Mouse (Mus musculus) testis, adult 2 months (tissue): ENCODE results near the gene Xbp1. TPM values are rescaled to one million over a fixed set of nuclear protein-coding genes. Genes with fewer than 3 reads are reported as not detected.

ENCODE experiments used
- H3K27ac ChIP-seq: fragments of 200-500 bp; 2 replicates; pipeline ENCODE4 v1.5.1; 2012; ENCODE audit warnings: low read depth, low read length; ENCODE audit not compliant: control insufficient read depth, insufficient read depth
- H3K27me3 ChIP-seq: fragments of 200-500 bp; 2 replicates; pipeline ENCODE4 v1.6.1; 2012; ENCODE audit warnings: mild to moderate bottlenecking, low read length, moderate library complexity; ENCODE audit not compliant: control insufficient read depth, insufficient read depth
- H3K36me3 ChIP-seq: fragments of 200-500 bp; 2 replicates; pipeline ENCODE4 v1.6.1; 2012; ENCODE audit warnings: mild to moderate bottlenecking, low read length; ENCODE audit not compliant: control insufficient read depth, insufficient read depth
- H3K4me1 ChIP-seq: fragments of 200-500 bp; 2 replicates; pipeline ENCODE4 v1.6.1; 2012; ENCODE audit warnings: low read length; ENCODE audit not compliant: control insufficient read depth, insufficient read depth
- H3K4me3 ChIP-seq: fragments of 200-500 bp; 2 replicates; pipeline ENCODE4 v1.5.1; 2012; ENCODE audit warnings: low read depth, mild to moderate bottlenecking, low read length, moderate library complexity, mixed read lengths; ENCODE audit not compliant: control insufficient read depth
- CTCF ChIP-seq: fragments of 200-500 bp; IDR thresholded peaks from 2 replicates; pipeline ENCODE4 v1.5.1; 2012; ENCODE audit warnings: low read depth, mild to moderate bottlenecking, inconsistent platforms, low read length, moderate library complexity; ENCODE audit not compliant: control insufficient read depth, insufficient read depth, insufficient replicate concordance
- POLR2A ChIP-seq: fragments of 200-500 bp; IDR thresholded peaks from 2 replicates; pipeline ENCODE4 v1.6.1; 2012; ENCODE audit warnings: low read depth, mild to moderate bottlenecking, inconsistent platforms, low read length, moderate library complexity; ENCODE audit not compliant: control insufficient read depth
- polyA plus RNA-seq: library from polyadenylated mRNA; depleted of rRNA; stranded (reverse); fragments of >200 nt; gene quantifications from 2 replicates; pipeline ENCODE4 v1.2.3, GENCODE M21; 2012

Xbp1 gene
- polyA plus RNA-seq, 1 experiment, result 9.0 TPM

DNA sequence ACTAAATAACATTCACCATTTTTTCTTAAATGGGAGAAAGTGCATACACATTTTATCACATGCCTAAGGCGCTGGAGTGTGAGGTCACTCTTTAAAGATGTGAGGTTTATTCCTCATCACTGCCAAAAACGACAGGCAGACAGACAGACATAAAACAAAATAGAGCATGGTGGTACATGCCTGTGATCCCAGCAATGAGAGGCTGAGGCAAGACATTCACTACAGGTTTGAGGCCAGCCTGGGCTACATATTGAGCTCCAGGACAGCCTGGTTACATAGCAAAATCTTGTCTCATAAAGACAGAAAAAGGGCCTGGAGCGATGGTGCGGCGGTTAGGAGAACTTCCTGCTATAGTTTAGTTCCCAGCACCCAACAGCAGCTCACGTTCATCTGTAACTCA lies 5.3 kb upstream of the Xbp1 start:
- TF ChIP-seq CTCF, result no peak
- H3K4me3 ChIP-seq, result no peak overlapping the region
- no peaks in the 10 kb centered on the region for H3K4me1 ChIP-seq
- H3K27ac ChIP-seq, result no peak overlapping the region
- H3K27me3 ChIP-seq, result no peaks in the 10 kb centered on the region
- H3K36me3 ChIP-seq, result no peaks in the 10 kb centered on the region

DNA sequence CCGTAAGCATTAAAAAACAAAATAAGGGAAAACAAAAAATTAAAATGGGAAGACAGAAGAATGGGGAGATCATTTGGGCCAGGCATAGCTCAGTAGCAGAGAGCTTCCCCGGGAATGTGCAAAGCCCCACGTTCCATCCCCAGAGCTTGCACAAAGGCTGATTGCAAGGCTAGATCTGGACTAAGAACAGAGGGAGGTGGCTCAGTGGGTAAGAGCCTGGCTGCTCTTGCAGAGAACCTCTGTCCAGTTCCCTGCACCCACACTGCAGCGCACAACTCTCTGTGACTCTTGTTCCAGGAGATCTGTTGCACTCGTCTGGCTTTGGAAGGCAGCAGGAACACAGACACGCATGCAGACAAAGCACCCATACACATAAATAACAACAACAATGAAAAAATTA lies 4.8 kb upstream of the Xbp1 start:
- Histone ChIP-seq H3K4me3 (no peak overlapping the region), H3K36me3 (no peaks in the 10 kb centered on the region), H3K27me3 (no peaks in the 10 kb centered on the region), H3K4me1 (no peaks in the 10 kb centered on the region), H3K27ac (no peak overlapping the region)
- TF ChIP-seq CTCF, result no peak
- TF ChIP-seq POLR2A, result no peak

DNA sequence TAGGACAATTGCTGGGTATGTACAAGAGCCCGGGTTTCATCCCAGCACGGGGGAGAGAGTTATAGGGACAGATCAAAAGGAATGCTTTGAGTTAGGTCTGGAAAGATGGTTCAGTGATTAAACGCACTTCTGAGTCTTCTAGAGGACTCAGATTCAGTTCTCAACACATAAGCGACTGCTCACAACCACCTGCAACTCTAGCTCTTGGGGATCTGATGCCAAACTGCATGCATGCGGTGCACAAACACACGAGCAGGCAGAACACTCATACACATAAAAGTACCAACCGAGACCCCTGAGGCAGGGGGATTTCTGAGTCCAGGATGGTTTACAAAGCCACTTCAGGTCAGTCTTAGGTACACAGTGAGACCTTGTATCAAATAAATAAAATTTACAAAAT lies 4.3 kb upstream of the Xbp1 start:
- no peaks in the 10 kb centered on the region for H3K27me3 ChIP-seq
- no peak overlapping the region for H3K27ac ChIP-seq
- H3K36me3 ChIP-seq, result no peaks in the 10 kb centered on the region
- H3K4me1 ChIP-seq, result no peaks in the 10 kb centered on the region
- TF ChIP-seq CTCF (no peak), POLR2A (no peak)
- H3K4me3 ChIP-seq, result no peak overlapping the region

DNA sequence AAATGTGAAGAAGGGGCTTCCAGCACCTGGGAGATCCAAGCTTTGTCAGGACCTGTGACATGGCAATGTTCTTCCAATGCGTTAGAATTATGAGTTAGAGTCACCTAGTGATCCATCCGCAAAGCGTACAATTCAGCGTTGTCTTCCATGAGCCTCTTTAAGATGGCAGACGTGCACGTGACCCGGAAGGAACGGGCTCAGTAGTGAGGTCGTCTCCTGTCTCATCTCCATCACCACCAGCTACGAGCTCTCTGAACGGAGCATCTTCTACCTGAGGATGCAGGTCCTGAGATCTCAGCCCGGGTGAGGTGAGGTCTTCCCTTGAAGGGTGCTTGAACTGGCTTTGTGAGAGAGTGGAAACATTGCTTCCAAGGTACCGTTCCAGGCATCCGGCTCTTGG lies 3.8 kb upstream of the Xbp1 start:
- peaks cover 2% of the 10 kb centered on the region; the same call in 1 of the 2 replicates for H3K4me1 ChIP-seq
- H3K36me3 ChIP-seq, result no peaks in the 10 kb centered on the region
- TF ChIP-seq CTCF, result no peak
- TF ChIP-seq POLR2A, result no peak
- H3K4me3 ChIP-seq, result peak overlapping the region; percentile 39
- H3K27me3 ChIP-seq, result no peaks in the 10 kb centered on the region
- no peak overlapping the region for H3K27ac ChIP-seq

DNA sequence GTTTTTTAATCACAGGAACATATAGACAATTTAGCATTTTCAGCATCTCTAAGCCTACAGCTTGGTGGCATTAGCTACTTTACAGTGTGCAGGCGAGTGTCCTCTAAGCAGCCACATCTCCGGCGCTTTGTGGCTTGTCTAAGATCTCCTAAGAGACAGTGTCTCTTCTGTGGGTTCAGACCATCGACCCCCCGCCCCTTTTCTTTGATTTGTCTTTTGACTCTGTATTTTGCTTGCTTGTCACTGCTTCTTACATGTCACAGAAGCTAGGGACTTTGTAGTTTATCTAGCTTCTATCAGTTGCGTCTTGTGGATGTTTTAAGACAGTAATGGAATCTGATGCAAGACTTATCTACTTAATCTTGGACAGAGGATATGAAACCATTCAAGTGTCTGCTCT lies 3.1 kb upstream of the Xbp1 start:
- H3K27ac ChIP-seq, result no peak overlapping the region
- no peak overlapping the region for H3K4me3 ChIP-seq
- H3K27me3 ChIP-seq, result no peaks in the 10 kb centered on the region
- no peaks in the 10 kb centered on the region for H3K36me3 ChIP-seq
- peaks cover 4% of the 10 kb centered on the region for H3K4me1 ChIP-seq
- no peak for TF ChIP-seq CTCF
- TF ChIP-seq POLR2A, result no peak

DNA sequence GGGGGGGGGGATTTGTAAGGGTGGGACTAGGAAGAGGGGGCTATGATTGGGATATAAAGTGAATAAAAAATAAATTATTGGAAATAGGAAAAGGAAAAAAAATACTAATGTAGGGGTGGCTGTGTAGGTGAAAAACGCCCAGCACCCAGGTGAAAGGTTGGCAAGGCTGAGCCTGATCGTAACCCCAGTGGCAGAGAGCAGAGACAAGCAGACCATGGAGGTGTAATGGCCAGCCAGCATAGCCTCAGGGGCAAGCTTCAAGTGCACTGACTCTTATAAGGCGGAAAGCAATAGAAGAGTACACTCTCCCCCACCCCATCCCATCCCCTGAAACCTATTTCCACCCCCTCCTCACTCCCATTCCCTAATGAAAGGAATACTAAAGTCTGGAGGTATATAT lies 778 bp upstream of the Xbp1 start:
- no peaks in the 10 kb centered on the region for H3K36me3 ChIP-seq
- no peak for TF ChIP-seq CTCF
- no peak for TF ChIP-seq POLR2A
- no peak overlapping the region for H3K4me3 ChIP-seq
- no peak overlapping the region for H3K27ac ChIP-seq
- H3K27me3 ChIP-seq, result no peaks in the 10 kb centered on the region
- peaks cover 4% of the 10 kb centered on the region for H3K4me1 ChIP-seq

DNA sequence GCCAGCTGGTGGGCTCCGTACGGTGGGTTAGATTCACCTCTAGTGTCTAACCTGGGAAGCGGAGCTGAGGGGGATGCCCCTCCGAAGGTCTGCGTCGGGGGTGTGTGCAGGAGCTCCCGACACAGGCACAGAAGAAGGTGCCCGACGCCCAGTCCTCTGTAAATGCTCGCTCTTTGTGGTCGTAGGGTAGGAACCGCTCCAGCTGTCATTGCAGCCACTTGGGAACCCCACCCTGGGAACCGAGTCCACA lies 732 bp downstream of the Xbp1 start:
- Histone ChIP-seq H3K27ac (peak overlapping the region; percentile 73), H3K4me1 (peaks cover 4% of the 10 kb centered on the region), H3K36me3 (no peaks in the 10 kb centered on the region; the same call in 1 of the 2 replicates), H3K27me3 (no peaks in the 10 kb centered on the region), H3K4me3 (peak overlapping the region; percentile 89)
- no peak for TF ChIP-seq CTCF
- TF ChIP-seq POLR2A, result no peak

DNA sequence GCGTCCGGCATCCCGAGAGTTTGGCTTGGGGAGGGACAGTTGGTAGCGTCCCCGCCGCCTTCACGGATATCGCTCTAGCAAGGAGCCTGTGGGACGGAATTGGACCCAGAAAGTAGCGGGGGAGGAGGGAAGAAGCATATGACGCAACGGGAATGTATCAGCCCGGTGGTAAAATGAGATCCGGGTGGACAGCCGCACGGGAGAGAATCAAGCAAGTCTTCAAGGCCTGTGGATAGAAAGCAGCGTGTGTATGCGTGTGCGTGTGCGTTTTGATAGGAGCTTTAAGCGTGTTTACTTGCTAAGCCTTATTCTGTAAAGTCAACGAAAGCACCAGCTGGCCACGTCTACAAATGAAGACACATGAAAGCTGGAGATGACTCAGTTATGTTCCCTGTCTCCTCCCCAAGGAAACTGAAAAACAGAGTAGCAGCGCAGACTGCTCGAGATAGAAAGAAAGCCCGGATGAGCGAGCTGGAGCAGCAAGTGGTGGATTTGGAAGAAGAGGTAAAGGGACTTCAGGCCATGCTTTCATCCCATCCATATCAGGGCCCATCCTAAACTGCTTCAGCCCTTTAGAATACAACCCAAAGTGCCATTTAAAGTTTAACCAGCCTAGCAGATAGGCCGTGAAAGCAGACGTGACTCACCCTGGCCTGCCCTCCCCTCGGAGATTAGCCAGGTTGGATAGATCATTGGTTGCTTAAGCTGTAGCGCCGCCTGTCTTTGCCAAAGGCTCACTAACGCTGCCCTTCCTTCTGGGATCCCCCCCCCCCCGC lies 1.2 kb downstream of the Xbp1 start:
- Histone ChIP-seq H3K4me1 (peaks cover 4% of the 10 kb centered on the region), H3K27me3 (no peaks in the 10 kb centered on the region), H3K36me3 (no peaks in the 10 kb centered on the region; the same call in 1 of the 2 replicates), H3K27ac (peak overlapping the region; percentile 73), H3K4me3 (peak overlapping the region; percentile 89)
- TF ChIP-seq CTCF (peak; percentile 32; the same call in 1 of the 2 replicates), POLR2A (peak; percentile 27; the same call in 1 of the 2 replicates)
